Mouse (Mus musculus): ENCODE data around the gene Rac2.

The Rac2 gene

DNA sequence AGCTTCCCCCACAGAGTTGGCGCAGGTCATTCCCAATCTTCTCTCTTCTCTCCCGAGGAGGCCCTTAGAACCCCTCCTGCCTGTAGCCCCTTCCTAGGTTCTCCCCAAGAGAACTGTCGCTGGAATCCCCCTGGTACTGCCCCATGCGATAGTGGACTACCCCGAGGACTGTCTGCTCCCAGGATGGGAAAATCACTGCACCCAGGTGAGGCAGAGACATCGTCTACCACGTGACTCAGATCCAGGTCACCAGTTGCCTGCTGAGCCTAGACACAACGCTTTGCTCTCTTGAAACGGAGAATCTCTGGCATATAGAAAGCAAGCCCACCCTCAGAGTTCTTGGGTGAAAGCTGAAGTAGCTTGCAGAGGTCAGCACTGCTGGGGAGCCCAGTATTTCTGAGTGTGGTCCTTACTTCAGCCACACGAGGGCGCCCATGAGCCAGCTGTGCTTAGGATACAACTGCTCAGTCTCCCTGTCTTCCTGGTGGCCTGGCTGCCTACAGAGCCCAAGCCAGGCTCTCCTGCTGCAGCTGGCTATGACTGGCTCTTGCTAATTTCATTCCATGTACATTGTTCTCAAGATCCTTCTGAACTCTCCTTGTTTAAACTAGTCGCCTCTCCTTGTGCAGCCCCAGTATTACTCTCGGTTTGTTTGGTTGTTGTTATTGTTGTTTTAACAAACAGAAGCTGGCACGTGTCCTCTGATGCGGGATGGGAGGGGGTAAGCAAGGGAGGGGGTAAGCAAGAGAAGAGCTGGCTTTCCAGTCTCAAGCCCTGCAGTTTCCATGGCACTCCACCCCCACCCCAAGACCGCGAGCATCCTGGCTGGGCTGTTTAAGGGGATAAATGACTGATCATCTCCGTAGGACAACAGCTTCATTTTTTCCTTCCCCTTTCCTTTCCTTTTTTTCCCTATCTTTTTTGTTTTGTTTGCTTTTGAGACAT is 14.7 kb upstream of the Rac2 start:
- peak; percentile 76 for DNase-seq

DNA sequence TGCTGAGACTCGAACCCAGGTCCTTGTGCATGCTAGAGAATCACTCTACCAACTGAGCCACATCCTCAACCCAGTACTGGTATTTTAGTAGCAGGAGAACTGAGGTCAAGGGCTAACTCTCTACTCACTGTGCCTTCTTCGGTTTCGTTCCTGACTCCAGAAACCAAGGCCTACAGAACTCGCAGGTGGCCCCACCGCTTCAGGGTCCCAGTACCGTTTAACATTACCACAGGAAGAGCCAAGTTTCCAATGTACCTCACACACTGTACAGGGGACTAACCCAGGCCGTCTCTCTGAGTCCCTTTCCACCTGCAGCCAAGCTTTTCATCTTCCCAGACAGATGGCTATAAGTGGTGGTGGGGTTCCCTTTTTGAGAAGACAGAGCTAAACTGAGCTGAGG is 12.8 kb upstream of the Rac2 start:
- DNase-seq = no peak

DNA sequence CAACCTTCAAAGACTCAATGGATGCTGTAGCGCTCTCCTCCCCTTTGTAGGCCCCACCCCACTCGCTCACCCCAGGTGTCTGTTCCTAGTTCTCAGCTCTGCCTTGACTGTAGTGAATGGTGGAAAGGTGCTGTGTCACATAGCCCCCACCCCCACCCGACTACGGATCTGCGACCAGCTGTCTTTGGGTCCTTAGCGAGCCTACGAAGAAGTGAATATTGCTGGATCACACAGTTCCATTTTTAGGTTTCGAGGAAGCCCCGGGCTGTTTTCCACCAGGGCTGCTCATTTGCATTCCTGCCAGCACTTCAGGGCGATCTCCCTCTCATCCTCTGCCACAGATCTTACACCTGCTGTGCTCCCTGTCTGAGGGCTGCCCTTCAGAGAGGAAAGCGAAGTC is 10.8 kb upstream of the Rac2 start:
- no peak for DNase-seq

DNA sequence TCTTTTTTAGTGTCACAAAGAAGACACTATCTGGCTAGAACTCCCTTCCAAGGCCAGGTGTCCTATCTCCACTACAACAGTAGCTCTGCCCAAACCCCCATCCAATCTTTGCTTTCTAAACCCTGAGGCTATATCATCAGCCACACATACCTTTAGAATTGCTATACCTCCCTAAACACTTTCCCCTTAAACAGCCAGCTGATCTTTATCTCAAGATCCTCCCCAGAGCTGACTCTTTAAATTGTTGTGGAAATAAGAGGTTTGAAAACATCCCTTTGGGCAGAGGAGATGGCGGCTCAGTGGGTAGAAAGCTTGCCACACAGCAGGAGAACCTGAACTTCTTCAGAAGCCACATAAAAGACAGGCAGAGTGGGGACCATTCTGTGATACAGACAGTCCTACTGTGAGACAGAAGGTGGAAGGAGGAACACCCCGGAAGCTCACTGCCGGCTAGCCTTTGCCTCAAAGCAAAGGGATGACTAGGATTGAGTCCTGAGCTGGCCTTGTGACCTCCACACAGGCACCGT is 3.8 kb upstream of the Rac2 start:
- DNase-seq = no peak

DNA sequence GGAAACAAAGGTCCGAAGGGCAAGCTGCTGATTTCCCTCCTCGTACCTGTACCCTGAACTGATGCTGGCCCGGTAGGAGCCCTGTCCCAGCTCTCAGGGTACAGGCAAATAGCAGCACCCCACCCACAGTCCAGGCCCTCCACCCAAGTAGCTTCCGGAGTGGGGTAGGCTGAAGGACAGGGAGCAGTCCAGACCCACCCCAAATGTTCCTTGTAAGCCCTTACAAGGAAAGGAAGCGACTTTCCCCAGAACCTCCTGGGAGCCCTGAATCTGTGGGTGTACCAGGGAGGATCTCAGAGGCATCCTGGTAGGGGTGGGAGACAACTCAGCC is 348 bp downstream of the Rac2 start:
- no peak for DNase-seq

DNA sequence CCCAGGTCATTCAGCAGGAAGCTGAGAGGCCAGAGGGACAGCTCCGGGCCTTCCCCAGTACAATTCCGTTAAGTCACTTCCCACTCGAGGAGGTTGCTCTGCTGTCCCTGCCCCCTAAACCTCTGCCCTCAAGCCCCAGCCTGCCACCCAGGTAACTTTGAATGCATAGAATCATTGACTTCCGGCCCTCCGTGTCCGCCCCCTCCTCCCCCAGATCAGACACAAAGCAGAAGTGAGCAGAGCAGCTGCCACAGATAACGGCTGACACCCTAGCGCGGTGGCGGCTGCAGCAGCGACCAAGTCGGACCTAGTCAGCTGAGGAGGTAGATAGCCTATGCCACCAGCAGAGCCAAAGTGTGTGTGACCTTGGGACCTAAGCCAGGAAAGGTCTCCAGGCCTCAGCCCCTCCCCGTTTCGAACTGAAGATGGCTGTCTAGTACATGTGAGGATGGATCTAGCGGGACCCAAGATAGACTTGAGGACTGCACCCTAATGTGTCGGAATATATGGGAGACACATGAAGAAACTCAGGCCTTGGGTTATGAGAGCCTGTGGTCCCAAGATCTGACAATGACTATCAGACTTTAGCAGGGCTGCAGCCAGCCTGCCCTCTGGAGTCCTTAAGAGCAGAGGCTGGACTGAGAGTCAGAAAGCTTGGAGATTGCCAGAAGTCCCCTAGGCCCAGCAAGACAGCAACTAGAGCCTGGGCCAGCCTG is 871 bp downstream of the Rac2 start:
- DNase-seq = no peak

DNA sequence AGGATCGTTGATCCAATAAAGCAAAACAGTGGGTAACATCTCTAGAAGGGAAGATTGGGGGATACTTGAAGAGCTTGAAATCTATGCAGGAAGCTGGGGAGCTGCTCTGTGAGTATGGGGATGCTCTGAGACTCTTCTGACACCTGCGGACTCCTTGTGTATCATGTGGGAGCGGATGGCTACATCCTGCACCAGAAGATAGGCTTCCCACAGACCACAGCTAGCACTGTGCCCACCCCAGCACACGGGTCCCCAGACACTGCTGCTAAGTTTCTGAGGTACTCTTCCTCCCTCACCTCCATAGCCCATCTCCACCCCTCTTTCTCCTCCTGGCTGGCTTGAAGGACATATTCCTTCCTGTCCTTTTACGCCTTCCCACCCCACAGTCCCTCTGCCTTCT is 2.4 kb downstream of the Rac2 start:
- no peak for DNase-seq

DNA sequence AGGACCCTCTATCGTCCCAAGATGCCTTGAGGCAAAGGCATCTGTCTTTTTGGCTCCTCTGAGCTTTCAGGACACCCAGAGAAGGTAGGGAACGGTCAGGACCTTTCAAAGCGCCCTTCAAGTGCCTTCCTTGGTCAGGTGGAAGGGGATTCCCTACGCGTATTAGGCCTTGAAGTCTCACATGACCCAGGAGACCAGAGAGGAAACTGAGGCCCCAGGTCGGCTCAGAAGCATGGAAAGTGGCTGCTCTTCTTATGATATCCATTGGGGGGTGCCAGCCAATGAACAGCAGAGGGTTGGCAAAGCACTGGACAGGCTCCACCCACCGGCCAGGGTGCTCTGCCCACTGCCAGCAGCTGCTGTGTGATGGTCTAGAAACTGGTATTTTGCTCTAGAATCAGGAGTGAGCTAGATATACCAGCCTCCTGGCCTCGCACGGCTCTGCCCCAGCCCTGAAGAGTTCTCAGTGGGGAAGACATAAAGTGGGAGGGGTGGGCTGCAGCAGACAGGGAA is 4.9 kb downstream of the Rac2 start:
- DNase-seq = no peak

DNA sequence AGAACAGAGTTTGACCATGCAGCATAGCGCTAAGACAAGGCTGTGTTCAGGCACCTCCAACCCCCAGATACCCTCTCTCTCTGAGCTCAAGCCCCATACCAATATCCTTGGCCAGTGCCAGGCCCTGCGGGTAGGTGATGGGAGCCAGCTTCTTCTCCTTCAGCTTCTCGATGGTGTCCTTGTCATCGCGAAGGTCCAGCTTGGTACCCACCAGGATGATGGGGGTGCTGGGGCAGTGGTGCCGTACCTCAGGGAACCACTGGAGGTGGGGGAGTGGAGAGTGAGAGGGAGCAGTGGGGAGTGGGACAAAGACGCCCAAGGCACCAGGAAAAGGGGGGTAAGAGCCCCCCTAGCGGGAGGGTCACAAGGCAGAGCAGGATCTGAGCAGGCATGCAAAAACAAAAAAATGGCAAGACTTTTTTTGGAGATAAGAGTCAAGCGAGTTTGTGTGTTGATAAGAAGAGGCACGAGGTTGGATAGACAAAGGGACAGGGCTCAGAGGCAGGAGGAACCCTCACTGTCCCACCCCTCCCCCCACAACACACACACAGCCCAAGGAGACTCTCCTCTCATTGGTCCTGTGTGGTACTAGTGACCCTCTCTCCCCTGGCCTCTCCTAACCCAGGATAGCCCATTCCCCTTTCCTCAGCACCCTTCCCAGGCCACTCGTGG is 7.7 kb downstream of the Rac2 start:
- no peak for DNase-seq

DNA sequence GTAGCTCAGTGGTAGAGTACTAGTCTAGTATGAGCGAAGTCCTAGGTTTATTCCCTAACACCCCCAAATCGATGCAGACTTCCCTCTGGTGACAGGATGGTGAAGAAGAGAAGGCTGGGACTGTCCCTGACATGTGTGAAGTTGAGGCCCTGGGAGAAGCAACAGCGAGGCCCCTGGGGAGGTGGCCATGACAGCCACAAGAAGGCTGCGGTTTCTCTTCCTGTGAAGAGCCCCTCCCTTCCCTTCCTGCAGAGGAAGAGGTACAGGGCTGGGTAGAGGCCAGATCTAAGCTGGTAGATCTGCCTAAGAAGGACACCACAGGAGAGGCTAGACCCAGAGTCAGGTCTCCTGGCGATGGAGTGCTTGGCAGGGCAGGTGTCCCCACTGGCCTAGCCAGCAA is 8.6 kb downstream of the Rac2 start:
- no peak for DNase-seq

DNA sequence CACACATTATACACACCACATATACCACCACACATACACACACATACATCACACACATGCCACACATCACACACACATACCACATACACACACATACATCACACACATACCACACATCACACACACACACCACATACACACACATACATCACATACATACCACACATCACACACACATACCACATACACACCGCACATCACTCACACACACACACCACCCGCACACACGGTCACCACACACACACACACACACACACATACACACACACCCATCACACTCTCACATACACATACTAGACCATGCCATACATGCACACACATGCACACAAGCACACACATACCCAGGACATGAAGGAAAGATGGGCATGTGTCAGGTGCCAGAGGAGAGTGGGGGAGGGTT is 9.2 kb downstream of the Rac2 start:
- DNase-seq = no peak

DNA sequence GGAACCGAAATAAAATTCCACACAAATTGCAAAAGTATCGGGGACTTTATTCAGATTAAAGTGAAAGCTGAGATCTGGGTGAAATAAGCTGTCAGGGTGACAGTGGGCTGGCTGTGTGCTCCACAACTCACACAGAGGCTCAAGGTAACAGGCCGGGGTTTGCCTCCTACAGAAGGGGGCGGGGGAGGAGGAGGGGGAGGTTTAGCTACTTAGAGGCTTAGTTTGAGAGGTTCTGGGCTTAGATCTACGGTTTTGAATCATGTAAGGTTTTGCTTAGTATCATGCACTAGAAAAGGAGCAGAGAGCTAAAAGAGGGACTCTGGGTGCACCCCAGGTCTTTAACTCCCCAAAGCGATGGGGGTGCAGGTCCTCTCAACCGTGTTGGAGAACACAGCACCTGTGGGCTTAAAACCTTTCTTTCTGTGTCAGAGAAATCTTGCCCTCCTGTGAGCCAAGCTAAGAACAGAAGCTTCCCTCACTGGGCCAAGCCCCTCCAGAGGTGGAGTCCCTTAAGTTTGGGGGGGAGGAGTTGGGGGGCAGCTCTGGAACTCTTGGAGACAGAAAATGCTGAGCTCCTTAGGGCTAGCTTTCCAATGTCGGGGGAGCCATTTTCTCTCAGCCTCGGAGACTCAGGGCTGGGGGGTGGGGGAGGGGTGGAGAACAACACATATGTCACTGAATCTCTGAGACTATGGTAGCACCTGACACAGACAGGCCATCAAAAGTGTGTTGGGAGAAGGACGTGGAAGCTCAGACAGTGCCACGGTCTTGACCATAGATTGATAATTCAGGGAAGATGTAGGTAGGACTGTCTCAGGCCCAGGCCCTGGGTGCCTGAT is 13.2 kb downstream of the Rac2 start:
- no peak for DNase-seq

DNA sequence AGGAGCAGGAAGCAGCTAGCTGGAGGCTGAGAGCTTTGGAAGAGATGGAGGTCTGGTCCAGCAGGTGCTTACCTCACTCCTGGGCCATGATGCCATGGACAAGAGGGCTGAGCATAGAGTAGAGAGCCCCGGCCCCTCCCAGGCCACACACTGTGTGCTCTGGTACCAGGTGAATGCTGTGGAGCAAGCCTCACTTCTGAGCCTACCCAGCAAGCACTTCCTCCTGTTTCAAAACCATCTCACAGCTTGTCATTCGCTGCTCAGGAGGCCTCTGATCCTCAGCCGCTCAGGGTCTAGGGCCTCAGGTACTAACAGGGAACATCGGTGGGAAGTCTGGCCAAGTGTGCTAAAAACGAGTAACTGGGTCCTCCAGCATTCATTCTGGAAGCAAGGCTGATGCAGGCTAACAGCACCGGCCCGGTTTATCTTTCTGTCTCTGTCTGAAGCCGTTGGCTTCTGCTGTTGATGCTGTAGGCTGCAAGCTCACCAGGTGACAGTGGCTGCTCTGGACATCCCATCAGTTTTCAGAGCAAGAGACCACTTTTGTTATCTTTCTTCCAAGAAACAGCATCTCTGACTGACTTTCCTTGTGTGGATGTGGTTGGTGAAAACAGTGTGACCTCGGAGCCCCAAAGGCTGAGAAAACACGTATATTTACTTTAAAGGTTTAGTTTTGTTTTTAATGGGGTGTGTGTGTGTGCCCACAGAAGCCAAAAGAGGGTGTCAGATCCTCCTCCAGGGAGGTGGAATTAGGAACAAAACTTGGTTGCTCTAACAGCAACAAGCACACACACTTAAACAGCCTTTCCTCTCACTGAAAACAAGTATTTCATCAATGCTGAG is 14.7 kb downstream of the Rac2 start:
- DNase-seq = no peak

DNA sequence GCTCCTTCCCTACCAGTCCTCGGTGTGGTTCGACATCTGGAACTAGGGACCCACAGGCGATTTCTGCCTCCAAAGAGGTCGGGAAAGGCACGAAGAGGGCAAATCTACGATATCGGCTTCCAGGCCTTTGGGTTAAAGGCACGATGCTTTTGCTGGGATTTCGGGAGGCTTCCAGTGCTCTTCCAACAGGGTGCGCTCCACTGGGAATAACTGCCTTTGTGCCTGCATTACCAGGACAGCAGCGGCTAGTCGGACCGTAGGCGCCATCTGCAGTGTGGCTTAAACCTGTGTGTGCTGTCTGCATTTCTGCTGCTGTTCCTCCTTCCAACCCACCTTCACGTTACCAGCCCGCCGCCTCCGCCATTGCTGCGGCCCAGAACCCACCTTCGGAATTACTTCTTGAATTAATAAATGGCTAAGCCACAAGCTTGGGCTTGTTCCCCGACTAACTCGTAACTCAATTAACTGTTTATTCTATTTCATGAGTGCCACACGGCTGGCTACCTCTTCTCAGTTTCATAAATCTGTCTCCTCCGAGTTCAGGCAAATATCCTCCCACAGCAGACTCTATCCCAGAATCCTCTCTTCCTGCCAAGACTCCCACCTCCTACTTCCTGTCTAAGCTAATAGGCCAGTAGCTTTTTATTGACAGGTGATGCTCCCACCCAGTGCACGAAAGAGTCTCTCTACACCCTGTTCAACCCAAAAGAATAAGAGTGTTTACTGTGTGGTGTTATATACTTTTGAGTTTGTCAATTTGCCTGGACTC is 17.9 kb downstream of the Rac2 start:
- no peak for DNase-seq

DNA sequence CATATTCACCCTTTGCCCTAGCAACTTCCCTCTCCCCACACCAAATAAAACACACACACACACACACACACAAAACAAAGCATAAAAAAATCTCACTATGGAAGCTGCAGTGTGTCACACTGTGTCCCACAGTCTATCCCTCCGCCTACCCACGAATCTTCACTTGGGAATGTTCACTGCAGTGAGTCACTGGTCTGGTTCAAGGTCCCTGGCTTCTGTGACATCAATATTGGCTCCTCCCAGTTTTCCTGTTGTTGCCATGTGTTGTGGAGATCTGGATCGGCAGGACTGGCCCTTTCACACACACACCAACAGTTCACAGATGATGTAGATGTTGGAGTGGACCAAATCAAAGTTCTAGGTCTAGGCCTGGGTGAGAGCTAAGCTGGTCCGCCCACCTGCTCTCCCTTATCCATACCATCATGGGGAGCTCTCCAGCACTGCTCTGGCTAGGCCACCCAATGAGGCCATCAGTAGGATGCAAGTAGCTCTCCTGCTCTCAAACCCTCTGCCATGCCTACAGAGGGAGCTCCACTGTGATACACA is 23.3 kb downstream of the Rac2 start:
- no peak for DNase-seq

DNA sequence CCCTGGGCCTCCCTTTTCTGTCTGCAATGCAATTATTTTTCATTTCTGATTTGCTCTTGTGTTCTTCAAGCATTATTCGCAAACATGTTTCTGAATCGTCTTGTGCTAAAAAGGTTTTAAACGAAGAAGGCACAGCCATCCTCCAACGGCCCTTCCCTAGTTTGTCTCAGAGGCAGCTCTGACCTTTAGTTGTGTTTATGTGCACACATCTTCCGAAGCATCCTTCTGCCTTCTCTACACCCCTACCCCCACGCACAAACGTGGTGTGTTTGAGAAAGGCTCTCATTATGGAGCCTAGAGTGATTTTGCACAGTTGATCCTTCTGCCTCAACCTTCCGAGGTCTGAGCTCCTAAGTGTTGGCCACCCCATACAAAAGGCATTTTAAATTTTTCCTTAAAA is 23.9 kb downstream of the Rac2 start:
- DNase-seq = no peak

DNA sequence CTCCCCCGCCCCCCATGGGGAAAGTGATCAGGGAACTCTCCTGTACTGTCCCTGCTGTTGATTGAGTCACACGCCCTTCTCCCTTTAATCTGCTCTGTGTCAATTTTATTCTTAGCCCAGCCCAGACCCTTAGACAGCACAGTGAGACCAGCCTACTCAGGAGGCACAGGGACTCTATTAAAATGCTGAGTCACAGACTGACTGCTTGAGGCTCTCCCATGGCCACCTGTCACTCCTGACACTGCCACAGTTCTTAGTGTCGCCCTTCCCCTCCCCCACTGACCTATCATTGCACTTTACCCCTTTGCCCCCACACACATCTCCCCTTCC is 24.3 kb downstream of the Rac2 start:
- no peak for DNase-seq

DNA sequence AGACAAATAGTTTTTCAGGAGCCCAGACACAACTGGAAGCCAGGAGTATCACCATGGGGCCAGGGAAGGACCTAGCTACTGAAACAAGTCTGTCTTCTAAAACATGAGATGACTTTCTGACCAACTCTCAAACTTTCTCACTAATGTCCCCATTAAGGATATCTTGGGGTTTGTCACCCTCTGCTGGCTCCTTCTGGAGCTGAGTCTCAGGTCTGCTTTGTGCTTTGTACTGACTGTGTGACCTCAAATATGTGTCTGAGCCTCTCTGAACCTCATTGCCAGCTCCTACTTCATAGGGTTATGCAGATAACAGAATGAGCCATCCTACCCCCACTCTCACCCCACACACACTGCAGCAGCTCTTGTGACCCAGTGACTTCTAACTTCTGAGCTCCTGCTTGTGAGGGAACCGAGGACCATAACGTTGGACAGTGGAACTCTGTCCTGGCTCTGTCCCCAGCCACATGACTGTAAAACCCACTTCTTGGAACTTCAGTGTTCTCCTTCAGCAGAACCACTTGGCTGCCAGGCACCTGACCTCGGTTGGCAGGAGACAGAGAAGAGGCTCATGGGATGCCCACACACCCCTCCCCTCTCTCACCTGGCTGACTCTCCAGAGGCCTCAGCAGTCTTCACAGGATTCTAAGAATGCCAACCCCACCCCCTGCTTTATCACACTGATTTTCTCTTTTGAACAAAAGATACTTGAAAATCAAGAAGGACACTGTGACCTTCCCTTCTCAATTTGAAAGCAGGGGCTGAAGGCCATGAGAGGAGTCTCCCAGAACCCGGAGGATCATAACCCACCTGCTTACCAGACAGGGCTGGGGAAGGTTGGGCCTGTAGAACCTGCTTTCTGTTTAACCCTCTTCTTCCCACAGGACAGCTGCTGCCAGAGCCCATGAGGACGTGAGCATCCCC is 24.9 kb downstream of the Rac2 start:
- DNase-seq = peak; percentile 40

DNA sequence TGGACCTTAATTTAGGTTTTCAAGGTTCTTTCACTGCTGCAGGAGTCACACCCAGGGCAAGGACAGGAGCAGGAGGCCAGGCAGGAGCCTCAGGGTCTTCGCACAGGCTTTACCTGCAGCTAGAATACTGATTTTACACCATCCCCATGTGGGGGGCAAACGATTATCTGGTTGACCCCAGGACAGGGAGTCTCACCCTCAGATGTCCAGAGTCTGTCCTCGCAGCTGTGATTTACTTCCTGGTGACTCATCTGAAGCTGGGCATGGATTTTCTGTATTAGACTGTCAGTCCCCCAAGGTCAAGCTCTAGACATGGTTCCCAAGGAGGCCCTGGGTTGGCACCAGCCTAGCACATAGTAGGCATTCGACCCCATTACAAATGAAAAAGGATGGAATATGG is 26.5 kb downstream of the Rac2 start:
- DNase-seq = no peak

Measured in cerebellum, adult 8-10 months (tissue).